Mouse (Mus musculus) bone marrow macrophage, adult 2 months (primary cell): Measurements from ENCODE around the gene Krt81. TPM values are rescaled to one million over a fixed set of nuclear protein-coding genes. Genes with fewer than 3 reads are reported as not detected.

Experiments used
- H3K27ac ChIP-seq: 2 replicates; pipeline ENCODE4 v1.5.1; 2012; ENCODE audit warnings: low read depth, low read length; ENCODE audit not compliant: insufficient read depth
- H3K4me1 ChIP-seq: 2 replicates; pipeline ENCODE4 v1.6.1; 2012; ENCODE audit warnings: low read length; ENCODE audit not compliant: control insufficient read depth, insufficient read depth
- H3K4me3 ChIP-seq: 2 replicates; pipeline ENCODE4 v1.5.1; 2012; ENCODE audit warnings: mild to moderate bottlenecking, low read length, moderate library complexity; ENCODE audit not compliant: insufficient read depth
- CTCF ChIP-seq: IDR thresholded peaks from 2 replicates; pipeline ENCODE4 v1.5.1; 2012; ENCODE audit warnings: low read depth, mild to moderate bottlenecking, low read length, moderate library complexity
- POLR2A ChIP-seq: IDR thresholded peaks from 2 replicates; pipeline ENCODE4 v1.6.1; 2012; ENCODE audit warnings: mild to moderate bottlenecking, low read depth, low read length, borderline replicate concordance
- polyA plus RNA-seq: library from polyadenylated mRNA; stranded (reverse); fragments of >200 nt; gene quantifications from 2 replicates; pipeline ENCODE4 v1.2.4, GENCODE M21; 2012; ENCODE audit not compliant: missing spikeins, insufficient read depth, insufficient read length

The Krt81 gene
- polyA plus RNA-seq, 1 experiment: not detected

GRCm38 (mm10) chr15:101484939-101485338 lies 21.4 kb upstream of the Krt81 start:
- no peak overlapping the region for H3K27ac ChIP-seq
- H3K4me1 ChIP-seq: no peaks in the 10 kb centered on the region; the same call in 1 of the 2 replicates
- TF ChIP-seq POLR2A (no peak), CTCF (no peak)
- H3K4me3 ChIP-seq: no peak overlapping the region

- no peaks in the 10 kb centered on the region; the same call in 1 of the 2 replicates for H3K4me1 ChIP-seq
- no peak for TF ChIP-seq CTCF
- TF ChIP-seq POLR2A: no peak
- no peak overlapping the region for H3K4me3 ChIP-seq
- no peak overlapping the region for H3K27ac ChIP-seq
Measured at GRCm38 (mm10) chr15:101483646-101484045, 20.1 kb upstream of the Krt81 start.

DNA sequence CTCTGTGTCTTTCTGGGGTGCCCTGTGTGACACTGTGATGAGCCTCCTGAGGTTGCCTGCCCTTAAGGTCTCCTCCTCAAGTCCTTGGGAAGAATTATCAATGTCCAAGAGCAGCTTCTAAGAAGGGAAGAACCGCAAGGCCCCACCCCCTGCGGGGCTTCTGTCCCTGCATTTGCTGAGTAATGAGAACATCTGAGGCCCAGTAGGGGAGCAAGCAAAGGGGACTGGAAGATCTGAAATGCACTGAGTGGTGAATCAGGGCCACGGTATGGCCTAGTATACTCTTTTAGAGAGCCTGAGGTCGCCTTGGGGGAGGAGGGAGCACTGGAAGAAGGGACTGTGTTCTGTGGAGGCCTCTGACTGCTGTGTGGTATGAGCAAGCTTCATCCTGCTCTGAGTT lies 18.5 kb upstream of the Krt81 start:
- Histone ChIP-seq H3K4me3 (no peak overlapping the region), H3K4me1 (no peaks in the 10 kb centered on the region; the same call in 1 of the 2 replicates), H3K27ac (no peak overlapping the region)
- TF ChIP-seq POLR2A (no peak), CTCF (no peak)

- Histone ChIP-seq H3K27ac (no peak overlapping the region), H3K4me1 (no peaks in the 10 kb centered on the region), H3K4me3 (no peak overlapping the region)
- TF ChIP-seq CTCF (no peak), POLR2A (no peak)
Measured at GRCm38 (mm10) chr15:101479666-101480060, 16.1 kb upstream of the Krt81 start.

- Histone ChIP-seq H3K4me3 (no peak overlapping the region), H3K4me1 (no peaks in the 10 kb centered on the region), H3K27ac (no peak overlapping the region)
- TF ChIP-seq POLR2A (no peak), CTCF (no peak)
Measured at GRCm38 (mm10) chr15:101479007-101479665, 15.6 kb upstream of the Krt81 start.

- no peak within 1 kb of the TSS for H3K27ac ChIP-seq
Measured at GRCm38 (mm10) chr15:101472952-101473528, 9.5 kb upstream of the Krt81 start, which contains the start of gene Krt86. Gene Krt86 (plus strand): TSS chr15:101473478.

GRCm38 (mm10) chr15:101469093-101469492 lies 5.5 kb upstream of the Krt81 start:
- Histone ChIP-seq H3K4me1 (no peaks in the 10 kb centered on the region), H3K4me3 (no peak overlapping the region)

More at GRCm38 (mm10) chr15:101472952-101473528, 9.5 kb upstream of the Krt81 start, which contains the start of gene Krt86:
- no peaks in the 10 kb centered on the region for H3K4me1 ChIP-seq
- H3K4me3 ChIP-seq: no peak within 1 kb of the TSS
- TF ChIP-seq POLR2A: no peak
- TF ChIP-seq CTCF: no peak

GRCm38 (mm10) chr15:101459283-101459682 lies 4.3 kb downstream of the Krt81 start:
- TF ChIP-seq CTCF (0 out of 2 replicates have a peak, but pooled peaks have one; percentile 21), POLR2A (no peak)
- H3K4me3 ChIP-seq: no peak overlapping the region
- no peaks in the 10 kb centered on the region for H3K4me1 ChIP-seq
- no peak overlapping the region for H3K27ac ChIP-seq

More at GRCm38 (mm10) chr15:101469093-101469492, 5.5 kb upstream of the Krt81 start:
- TF ChIP-seq POLR2A (no peak), CTCF (no peak)
- H3K27ac ChIP-seq: no peak overlapping the region

DNA sequence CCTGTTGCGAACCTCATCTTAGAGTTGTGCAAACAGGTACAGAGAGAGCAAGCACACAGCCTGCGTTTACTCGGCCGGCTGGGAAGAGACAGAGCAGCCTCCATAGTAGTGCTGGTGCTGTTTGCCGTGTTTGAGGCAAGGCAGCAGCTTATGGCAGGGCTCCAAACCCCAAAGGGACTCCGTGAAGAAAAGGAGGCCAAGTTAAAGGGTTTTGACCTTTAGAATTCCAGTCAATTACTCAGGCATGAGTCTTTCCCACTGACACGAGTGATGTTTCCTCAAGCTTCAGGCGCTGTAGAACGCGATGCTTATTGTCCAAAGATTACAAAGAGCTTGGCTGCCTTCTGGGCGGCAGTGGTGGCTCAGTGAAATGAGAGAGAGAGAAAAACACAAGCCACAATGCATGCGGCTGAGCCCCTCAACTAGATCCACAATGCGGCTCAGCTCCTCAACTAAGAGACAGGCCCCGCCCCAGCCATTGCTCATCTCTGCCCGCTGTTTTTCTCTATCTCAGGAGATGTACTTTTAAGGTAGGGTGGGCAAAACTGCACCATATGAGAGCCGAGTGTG lies 5.1 kb downstream of the Krt81 start:
- Histone ChIP-seq H3K4me1 (no peaks in the 10 kb centered on the region), H3K27ac (no peak overlapping the region), H3K4me3 (no peak overlapping the region)
- no peak for TF ChIP-seq POLR2A
- no peak for TF ChIP-seq CTCF

- H3K4me1 ChIP-seq: no peaks in the 10 kb centered on the region
- H3K4me3 ChIP-seq: no peak overlapping the region
- TF ChIP-seq CTCF: no peak
- TF ChIP-seq POLR2A: no peak
- H3K27ac ChIP-seq: no peak overlapping the region
Measured at GRCm38 (mm10) chr15:101455891-101456290, 7.7 kb downstream of the Krt81 start.
